Mouse (Mus musculus) ES-E14 (cell line): ENCODE results near the gene Ldlr. TPM values are rescaled to one million over a fixed set of nuclear protein-coding genes. Genes with fewer than 3 reads are reported as not detected.

ENCODE experiments used
- DNase-seq: peaks from one replicate; pipeline ENCODE4 v3.0.0-alpha.2; 2013; ENCODE audit warnings: low read depth, low spot score
- H3K27ac ChIP-seq: 2 replicates; pipeline ENCODE4 v1.5.1; 2012; ENCODE audit warnings: low read depth, mild to moderate bottlenecking, low read length, moderate library complexity, mixed read lengths; ENCODE audit not compliant: poor library complexity, insufficient read depth, severe bottlenecking
- H3K36me3 ChIP-seq: 2 replicates; pipeline ENCODE4 v1.6.1; 2012; ENCODE audit warnings: mild to moderate bottlenecking, low read length, moderate library complexity, mixed read lengths; ENCODE audit not compliant: control insufficient read depth, poor library complexity, insufficient read depth, severe bottlenecking
- H3K4me1 ChIP-seq, 2 experiments: fragments of 150-350 bp in 1 of 2; sonication (generic) in 1 of 2; 2 replicates each; pipeline ENCODE4 v1.6.1; 2012; ENCODE audit warnings: low read length in 2 of 2, mild to moderate bottlenecking in 1 of 2, mixed read lengths in 1 of 2; ENCODE audit not compliant: control insufficient read depth in 2 of 2, insufficient read depth in 2 of 2, poor library complexity in 1 of 2
- H3K4me3 ChIP-seq, 2 experiments: fragments of 150-350 bp in 1 of 2; sonication (generic) in 1 of 2; 2 replicates each; pipeline ENCODE4 v1.5.1; 2012; ENCODE audit warnings: low read length in 2 of 2, low read depth in 1 of 2, mild to moderate bottlenecking in 1 of 2, mixed read lengths in 1 of 2; ENCODE audit not compliant: insufficient read depth in 1 of 2, poor library complexity in 1 of 2, severe bottlenecking in 1 of 2
- H3K9ac ChIP-seq: 2 replicates; pipeline ENCODE4 v1.6.1; 2012; ENCODE audit warnings: low read depth, mild to moderate bottlenecking, low read length, mixed read lengths; ENCODE audit not compliant: poor library complexity, insufficient read depth, severe bottlenecking
- H3K9me3 ChIP-seq: fragments of 150-350 bp; sonication (generic); 2 replicates; pipeline ENCODE4 v1.6.1; 2012; ENCODE audit warnings: low read depth, mild to moderate bottlenecking, low read length; ENCODE audit not compliant: control insufficient read depth, insufficient read depth
- CHD2 ChIP-seq: IDR thresholded peaks from 2 replicates; pipeline ENCODE4 v1.6.1; 2014; ENCODE audit warnings: mild to moderate bottlenecking, low read depth, low read length, inconsistent platforms
- HCFC1 ChIP-seq: IDR thresholded peaks from 2 replicates; pipeline ENCODE4 v1.6.1; 2012; ENCODE audit warnings: low read length, inconsistent platforms, borderline replicate concordance; ENCODE audit not compliant: insufficient read depth
- MAFK ChIP-seq: IDR thresholded peaks from 2 replicates; pipeline ENCODE4 v1.6.1; 2014; ENCODE audit warnings: mild to moderate bottlenecking, low read depth, low read length, inconsistent platforms; ENCODE audit not compliant: insufficient read depth
- ZC3H11A ChIP-seq: IDR thresholded peaks from 2 replicates; pipeline ENCODE4 v1.6.1; 2012; ENCODE audit warnings: low read depth, mild to moderate bottlenecking, inconsistent platforms, low read length, borderline replicate concordance
- ZNF384 ChIP-seq: IDR thresholded peaks from 2 replicates; pipeline ENCODE4 v1.6.1; 2012; ENCODE audit warnings: low read depth, low read length, inconsistent platforms
- in situ Hi-C, 2 experiments: fragments of 600-800 bp; cut with MboI; formaldehyde crosslinking; loops; one replicate each; pipeline ENCODE4 v1.15.1; 2025; ENCODE audit warnings: low sequenced_read_pairs in 2 of 2, inconsistent platforms in 1 of 2; ENCODE audit not compliant: unreplicated experiment in 2 of 2
- total RNA-seq: library from RNA; depleted of rRNA; stranded (reverse); fragments of 300-350 nt; gene quantifications from 2 replicates; pipeline ENCODE4 v1.2.3, GENCODE M21; 2012

Gene Ldlr
- total RNA-seq, 1 experiment = 95.7 TPM

DNA sequence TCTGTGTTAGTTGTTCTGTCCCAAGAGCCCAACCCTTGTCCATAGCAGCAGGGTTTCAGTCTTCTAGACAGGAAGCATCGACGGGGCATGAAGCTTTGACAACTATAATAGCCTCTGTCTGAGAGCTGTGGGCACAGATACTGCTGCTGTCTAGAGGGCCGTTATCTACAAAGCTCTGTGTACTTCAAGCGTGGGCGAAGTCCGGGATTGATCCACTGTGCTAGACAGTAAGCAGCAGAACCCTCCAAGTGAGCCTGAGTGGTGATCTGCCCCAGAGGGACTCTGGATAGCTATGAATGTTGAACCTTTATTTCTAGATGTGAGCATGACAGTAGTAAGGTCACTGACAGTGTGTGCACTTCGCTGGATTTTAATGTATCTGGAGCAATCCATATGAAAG is 34.7 kb upstream of the Ldlr start:
- H3K27ac ChIP-seq = no peak overlapping the region
- no peak for DNase-seq
- in situ Hi-C loops = no loop called here
- H3K9ac ChIP-seq = no peak overlapping the region
- TF ChIP-seq ZNF384 = no peak
- TF ChIP-seq ZC3H11A = no peak
- H3K4me3 ChIP-seq = no peak overlapping the region
- H3K4me1 ChIP-seq = no peaks in the 10 kb centered on the region
- H3K36me3 ChIP-seq = peaks cover 47% of the 10 kb centered on the region
- H3K9me3 ChIP-seq = no peaks in the 10 kb centered on the region

- peaks cover 41% of the 10 kb centered on the region for H3K36me3 ChIP-seq
- in situ Hi-C loops = no loop called here
- no peaks in the 10 kb centered on the region for H3K9me3 ChIP-seq
- no peak overlapping the region for H3K27ac ChIP-seq
- TF ChIP-seq ZNF384 (no peak), CHD2 (no peak), MAFK (no peak), HCFC1 (no peak)
- H3K9ac ChIP-seq = no peak overlapping the region
- no peaks in the 10 kb centered on the region for H3K4me1 ChIP-seq
- DNase-seq = no peak
- H3K4me3 ChIP-seq = no peak overlapping the region
Observed at GRCm38 (mm10) chr9:21690031-21690430, 33.3 kb upstream of the Ldlr start.

GRCm38 (mm10) chr9:21691862-21692261 is 31.4 kb upstream of the Ldlr start:
- TF ChIP-seq CHD2 (no peak), MAFK (no peak), ZC3H11A (no peak), HCFC1 (no peak), ZNF384 (no peak)
- in situ Hi-C loops = no loop called here
- Histone ChIP-seq H3K9ac (no peak overlapping the region), H3K4me1 (no peaks in the 10 kb centered on the region), H3K36me3 (peaks cover 30% of the 10 kb centered on the region), H3K9me3 (no peaks in the 10 kb centered on the region), H3K27ac (no peak overlapping the region), H3K4me3 (no peak overlapping the region)
- DNase-seq = no peak

DNA sequence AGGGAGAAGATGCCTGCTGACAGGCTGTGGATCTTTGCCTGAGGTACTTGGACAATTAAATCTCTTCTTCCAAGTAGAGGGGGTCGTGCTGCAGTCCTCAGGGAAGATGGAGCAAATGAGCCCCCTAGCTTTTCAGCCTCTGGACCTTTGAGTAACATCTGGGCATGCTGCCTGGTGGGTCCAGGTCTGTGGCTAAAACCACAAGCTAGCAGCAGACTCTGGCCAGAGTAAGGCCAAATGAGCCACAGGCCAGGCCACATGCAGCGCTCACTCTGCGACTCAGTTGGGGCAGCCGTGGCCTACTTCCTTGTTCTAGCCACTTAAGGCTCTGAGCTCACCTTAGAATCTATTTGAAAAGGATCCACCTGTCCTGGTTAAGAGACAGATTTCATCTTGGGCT is 30.8 kb upstream of the Ldlr start:
- TF ChIP-seq HCFC1 (no peak), ZC3H11A (no peak), ZNF384 (no peak), MAFK (no peak), CHD2 (no peak)
- Histone ChIP-seq H3K9me3 (no peaks in the 10 kb centered on the region), H3K27ac (no peak overlapping the region), H3K36me3 (peaks cover 35% of the 10 kb centered on the region), H3K4me3 (no peak overlapping the region), H3K4me1 (no peaks in the 10 kb centered on the region), H3K9ac (no peak overlapping the region)
- in situ Hi-C loops = no loop called here
- no peak for DNase-seq

DNA sequence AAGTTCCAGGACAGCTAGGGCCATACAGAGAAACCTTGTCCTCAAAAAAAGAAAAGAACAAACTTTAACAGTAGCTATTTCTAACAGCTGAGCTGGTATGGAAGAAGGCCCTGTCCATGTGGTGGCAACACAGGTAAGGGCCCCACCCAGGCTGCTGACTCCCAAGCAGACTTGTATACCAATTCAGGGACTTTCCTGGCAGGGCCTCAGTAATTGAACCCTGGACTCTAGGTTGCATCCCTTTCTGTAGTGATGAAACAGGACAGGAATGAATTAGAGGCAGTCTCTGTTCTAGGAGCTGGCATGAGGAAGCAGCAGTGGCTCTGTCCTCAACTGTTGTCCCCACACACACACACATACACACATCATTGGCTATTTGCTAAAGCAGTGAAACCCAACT is 29.2 kb upstream of the Ldlr start:
- no peak overlapping the region for H3K9ac ChIP-seq
- TF ChIP-seq ZC3H11A = no peak
- TF ChIP-seq MAFK = no peak
- TF ChIP-seq ZNF384 = no peak
- no peak for TF ChIP-seq HCFC1
- no peak for TF ChIP-seq CHD2
- H3K4me3 ChIP-seq = no peak overlapping the region
- H3K36me3 ChIP-seq = peaks cover 31% of the 10 kb centered on the region
- H3K27ac ChIP-seq = no peak overlapping the region
- in situ Hi-C loops = no loop called here
- H3K9me3 ChIP-seq = no peaks in the 10 kb centered on the region
- DNase-seq = no peak
- H3K4me1 ChIP-seq = no peaks in the 10 kb centered on the region
